Mouse (Mus musculus): ENCODE data around the gene Stambpl1. TPM values are rescaled to one million over a fixed set of nuclear protein-coding genes. Genes with fewer than 3 reads are reported as not detected.

The Stambpl1 gene
- polyA plus RNA-seq, 1 experiment = 2.2 TPM

- Histone ChIP-seq H3K27me3 (replicated peaks; ENCODE audit: control insufficient read depth, insufficient read depth, low read length) (no peaks in the 10 kb centered on the region; the same call in 1 of the 2 replicates), H3K4me3 (ENCODE audit: insufficient read depth, low read depth, low read length) (no peak overlapping the region), H3K36me3 (ENCODE audit: control insufficient read depth, insufficient read depth, low read length) (no peaks in the 10 kb centered on the region), H3K27ac (ENCODE audit: insufficient read depth, low read depth, low read length) (no peak overlapping the region), H3K4me1 (ENCODE audit: control insufficient read depth, insufficient read depth, low read length) (no peaks in the 10 kb centered on the region)
- WGBS = 87% methylated on average over 3 of the region's 3 CpGs
- no peak for DNase-seq
- TF ChIP-seq CTCF (conservative IDR thresholded peaks at IDR 0.05; ENCODE audit: insufficient read depth, insufficient read length, low read depth, low read length) (no peak), POLR2A (IDR thresholded peaks at IDR 0.05; ENCODE audit: low read depth, low read length) (no peak)
These were observed 86.0 kb downstream of the Stambpl1 start for GRCm38 (mm10) chr19:34278078-34278477.

DNA sequence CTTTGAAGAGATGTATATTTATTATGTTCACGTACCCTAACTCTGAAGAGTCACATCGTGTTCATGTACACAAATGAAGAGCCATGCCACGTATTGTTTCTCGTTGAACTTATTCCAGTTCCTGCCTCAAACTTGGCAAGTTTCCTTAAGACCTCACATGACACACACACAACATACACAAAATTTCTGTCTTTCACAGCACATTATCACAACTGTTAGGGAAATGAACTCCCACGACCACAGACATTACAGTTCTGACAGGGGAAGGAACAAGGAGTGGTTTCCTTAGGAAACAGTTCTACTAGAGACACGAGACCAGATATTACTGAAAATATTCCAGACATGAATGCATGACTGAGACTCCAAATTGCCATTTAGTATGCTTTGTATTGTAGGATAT lies 91.6 kb downstream of the Stambpl1 start:
- Histone ChIP-seq H3K4me3 (ENCODE audit: insufficient read depth, low read depth, low read length) (no peak overlapping the region), H3K36me3 (ENCODE audit: control insufficient read depth, insufficient read depth, low read length) (no peaks in the 10 kb centered on the region), H3K27ac (ENCODE audit: insufficient read depth, low read depth, low read length) (peak overlapping the region; percentile 76), H3K4me1 (ENCODE audit: control insufficient read depth, insufficient read depth, low read length) (peaks cover 3% of the 10 kb centered on the region; the same call in 1 of the 2 replicates), H3K27me3 (replicated peaks; ENCODE audit: control insufficient read depth, insufficient read depth, low read length) (no peaks in the 10 kb centered on the region; the same call in 1 of the 2 replicates)
- DNase-seq = peak; percentile 71
- TF ChIP-seq CTCF (conservative IDR thresholded peaks at IDR 0.05; ENCODE audit: insufficient read depth, insufficient read length, low read depth, low read length) = no peak
- no peak for TF ChIP-seq POLR2A (IDR thresholded peaks at IDR 0.05; ENCODE audit: low read depth, low read length)
- WGBS = 68% methylated on average over 6 of the region's 6 CpGs

DNA sequence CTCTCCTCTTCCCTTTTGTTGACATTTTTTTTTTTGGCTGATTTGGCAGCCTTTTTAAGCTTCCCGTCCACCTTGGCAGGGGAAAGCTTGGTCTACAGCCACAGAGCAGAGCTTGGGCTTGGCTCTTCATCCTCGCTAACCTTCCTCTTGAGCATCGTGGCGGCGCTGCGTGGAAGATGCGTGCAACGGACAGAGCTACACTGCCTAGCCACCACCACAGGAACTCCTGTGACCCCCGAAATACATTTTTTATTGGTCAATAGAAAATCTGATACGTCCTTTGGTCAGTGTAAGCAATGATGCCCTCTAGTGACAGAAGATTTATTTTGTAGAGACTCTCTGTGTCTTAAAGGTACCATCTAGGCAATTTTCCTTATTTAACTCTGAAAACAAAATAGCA lies 92.4 kb downstream of the Stambpl1 start:
- peaks cover 5% of the 10 kb centered on the region; the same call in 1 of the 2 replicates for H3K4me1 ChIP-seq (ENCODE audit: control insufficient read depth, insufficient read depth, low read length)
- no peak for TF ChIP-seq POLR2A (IDR thresholded peaks at IDR 0.05; ENCODE audit: low read depth, low read length)
- peak; percentile 29; the same call in 1 of the 2 replicates for TF ChIP-seq CTCF (conservative IDR thresholded peaks at IDR 0.05; ENCODE audit: insufficient read depth, insufficient read length, low read depth, low read length)
- peak overlapping the region; percentile 94 for H3K27ac ChIP-seq (ENCODE audit: insufficient read depth, low read depth, low read length)
- no peaks in the 10 kb centered on the region for H3K27me3 ChIP-seq (replicated peaks; ENCODE audit: control insufficient read depth, insufficient read depth, low read length)
- peak; percentile 54 for DNase-seq
- WGBS = 39% methylated on average over 10 of the region's 10 CpGs
- peak overlapping the region; percentile 38; the same call in 1 of the 2 replicates for H3K4me3 ChIP-seq (ENCODE audit: insufficient read depth, low read depth, low read length)
- H3K36me3 ChIP-seq (ENCODE audit: control insufficient read depth, insufficient read depth, low read length) = no peaks in the 10 kb centered on the region

GRCm38 (mm10) chr19:34284826-34285225 lies 92.8 kb downstream of the Stambpl1 start:
- DNase-seq = no peak
- H3K27ac ChIP-seq (ENCODE audit: insufficient read depth, low read depth, low read length) = no peak overlapping the region
- peaks cover 7% of the 10 kb centered on the region; the same call in 1 of the 2 replicates for H3K4me1 ChIP-seq (ENCODE audit: control insufficient read depth, insufficient read depth, low read length)
- TF ChIP-seq POLR2A (IDR thresholded peaks at IDR 0.05; ENCODE audit: low read depth, low read length) (no peak), CTCF (conservative IDR thresholded peaks at IDR 0.05; ENCODE audit: insufficient read depth, insufficient read length, low read depth, low read length) (no peak)
- 41% methylated on average over 2 of the region's 2 CpGs for WGBS
- no peak overlapping the region for H3K4me3 ChIP-seq (ENCODE audit: insufficient read depth, low read depth, low read length)
- H3K27me3 ChIP-seq (replicated peaks; ENCODE audit: control insufficient read depth, insufficient read depth, low read length) = no peaks in the 10 kb centered on the region; the same call in 1 of the 2 replicates
- H3K36me3 ChIP-seq (ENCODE audit: control insufficient read depth, insufficient read depth, low read length) = no peaks in the 10 kb centered on the region

GRCm38 (mm10) chr19:34287221-34287620 lies 95.2 kb downstream of the Stambpl1 start:
- no peaks in the 10 kb centered on the region; the same call in 1 of the 2 replicates for H3K27me3 ChIP-seq (replicated peaks; ENCODE audit: control insufficient read depth, insufficient read depth, low read length)
- H3K36me3 ChIP-seq (ENCODE audit: control insufficient read depth, insufficient read depth, low read length) = no peaks in the 10 kb centered on the region
- no peak for DNase-seq
- no peak overlapping the region for H3K4me3 ChIP-seq (ENCODE audit: insufficient read depth, low read depth, low read length)
- TF ChIP-seq CTCF (conservative IDR thresholded peaks at IDR 0.05; ENCODE audit: insufficient read depth, insufficient read length, low read depth, low read length) (no peak), POLR2A (IDR thresholded peaks at IDR 0.05; ENCODE audit: low read depth, low read length) (no peak)
- H3K4me1 ChIP-seq (ENCODE audit: control insufficient read depth, insufficient read depth, low read length) = peaks cover 12% of the 10 kb centered on the region; the same call in 1 of the 2 replicates
- no peak overlapping the region for H3K27ac ChIP-seq (ENCODE audit: insufficient read depth, low read depth, low read length)

DNA sequence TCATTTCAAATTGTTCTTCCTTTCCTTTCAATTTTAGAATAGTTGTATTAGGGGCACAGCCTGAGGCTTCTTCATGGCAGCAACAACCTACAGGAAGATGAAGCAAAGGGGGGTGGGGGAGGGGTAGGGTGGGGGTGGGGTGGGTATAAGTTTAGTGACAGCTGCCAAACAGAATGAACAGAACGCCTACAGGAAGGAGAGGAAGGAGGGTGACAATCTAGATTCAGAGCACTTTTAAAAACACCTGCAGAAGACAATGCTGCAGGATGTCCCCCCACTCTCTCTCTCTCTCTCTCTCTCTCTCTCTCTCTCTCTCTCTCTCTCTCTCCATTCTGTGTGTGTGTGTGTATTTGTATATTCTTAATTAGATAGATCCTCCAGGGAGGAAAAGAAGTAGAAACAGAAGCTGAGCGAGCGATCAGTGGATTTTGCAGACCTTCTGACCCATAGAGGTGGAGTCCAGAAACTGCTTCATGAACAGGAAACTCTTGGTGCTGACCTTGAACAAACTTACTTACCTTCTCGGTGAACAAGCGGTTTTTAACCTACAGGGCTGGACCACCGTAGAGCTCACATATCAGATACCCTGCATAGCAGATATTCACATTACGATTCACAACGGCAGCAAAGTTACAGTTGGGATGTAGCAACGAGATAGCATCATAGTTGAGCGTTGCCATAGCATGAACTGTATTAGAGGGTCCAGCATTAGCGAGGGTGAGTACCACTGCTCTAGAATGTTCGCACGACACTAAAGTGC lies 95.8 kb downstream of the Stambpl1 start:
- no peak for DNase-seq
- H3K4me3 ChIP-seq (ENCODE audit: insufficient read depth, low read depth, low read length) = no peak overlapping the region
- peaks cover 12% of the 10 kb centered on the region; the same call in 1 of the 2 replicates for H3K4me1 ChIP-seq (ENCODE audit: control insufficient read depth, insufficient read depth, low read length)
- H3K27ac ChIP-seq (ENCODE audit: insufficient read depth, low read depth, low read length) = no peak overlapping the region
- WGBS = 62% methylated on average over 13 of the region's 13 CpGs
- no peaks in the 10 kb centered on the region for H3K36me3 ChIP-seq (ENCODE audit: control insufficient read depth, insufficient read depth, low read length)
- H3K27me3 ChIP-seq (replicated peaks; ENCODE audit: control insufficient read depth, insufficient read depth, low read length) = no peaks in the 10 kb centered on the region; the same call in 1 of the 2 replicates
- TF ChIP-seq CTCF (conservative IDR thresholded peaks at IDR 0.05; ENCODE audit: insufficient read depth, insufficient read length, low read depth, low read length) = no peak
- TF ChIP-seq POLR2A (IDR thresholded peaks at IDR 0.05; ENCODE audit: low read depth, low read length) = no peak

DNA sequence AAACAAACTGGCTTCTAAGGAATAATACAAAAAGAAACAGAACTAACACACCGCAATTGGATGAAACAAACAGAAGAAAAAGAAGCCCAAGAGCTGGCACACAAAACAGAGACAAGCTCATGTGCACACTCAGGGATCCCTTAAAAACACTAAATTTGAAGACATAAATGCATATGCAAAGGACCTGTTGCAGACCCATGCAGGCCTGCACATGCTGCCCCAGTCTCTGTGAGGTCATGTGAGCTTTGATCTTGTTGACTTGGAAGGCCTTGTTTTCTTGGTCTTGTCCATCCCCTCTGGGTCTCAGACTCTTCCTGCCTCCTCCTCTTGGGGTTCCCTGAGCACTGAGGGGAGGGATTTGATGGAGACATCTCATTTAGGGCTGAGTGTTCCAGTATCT lies 96.7 kb downstream of the Stambpl1 start:
- no peaks in the 10 kb centered on the region for H3K36me3 ChIP-seq (ENCODE audit: control insufficient read depth, insufficient read depth, low read length)
- no peak overlapping the region for H3K27ac ChIP-seq (ENCODE audit: insufficient read depth, low read depth, low read length)
- H3K4me3 ChIP-seq (ENCODE audit: insufficient read depth, low read depth, low read length) = no peak overlapping the region
- DNase-seq = no peak
- 97% methylated on average over 1 of the region's 1 CpGs for WGBS
- H3K27me3 ChIP-seq (replicated peaks; ENCODE audit: control insufficient read depth, insufficient read depth, low read length) = no peaks in the 10 kb centered on the region; the same call in 1 of the 2 replicates
- peaks cover 12% of the 10 kb centered on the region; the same call in 1 of the 2 replicates for H3K4me1 ChIP-seq (ENCODE audit: control insufficient read depth, insufficient read depth, low read length)
- no peak for TF ChIP-seq POLR2A (IDR thresholded peaks at IDR 0.05; ENCODE audit: low read depth, low read length)
- no peak for TF ChIP-seq CTCF (conservative IDR thresholded peaks at IDR 0.05; ENCODE audit: insufficient read depth, insufficient read length, low read depth, low read length)

Other genes starting within 250 kb of the Stambpl1 start
- not detected in 2 replicates for gene Lipf, start 231.0 kb upstream of the Stambpl1 start, polyA plus RNA-seq (2012; rRNA removed)
- gene Lipk, start 183.9 kb upstream of the Stambpl1 start, polyA plus RNA-seq (2012; rRNA removed) = not detected in 2 replicates
- not detected in 2 replicates for gene Lipn, start 124.9 kb upstream of the Stambpl1 start, polyA plus RNA-seq (2012; rRNA removed)
- gene Lipm, start 91.3 kb upstream of the Stambpl1 start, polyA plus RNA-seq (2012; rRNA removed) = not detected in 2 replicates
- gene Ankrd22, start 26.2 kb upstream of the Stambpl1 start, polyA plus RNA-seq (2012; rRNA removed) = not detected in 2 replicates
- 88.2 and 172 TPM in 2 replicates for gene Acta2, start 63.4 kb downstream of the Stambpl1 start, polyA plus RNA-seq (2012; rRNA removed)
- 3.7 and 4.6 TPM in 2 replicates for gene Fas, start 98.4 kb downstream of the Stambpl1 start, polyA plus RNA-seq (2012; rRNA removed)